In genomic region chrX:164280918-164281647, GRCm38 (mm10) we compare ENCODE assay signal across 29 mouse cellular contexts. TPM values are rescaled to one million over a fixed set of nuclear protein-coding genes. Genes with fewer than 3 reads are reported as not detected.
A peak's percentile ranks its signal among the peaks of the same experiment; 100 is the strongest.
DNase-seq lines count a peak whose midpoint lies in the region; ATAC-seq and TF ChIP-seq lines count a peak whose summit lies in the region.
"Had no signal": no experiment of that assay in that cellular context is flagged by ENCODE, and none has a peak within 500 bp of the region (broad histone marks: within the 10 kb centered on the region; RNA-seq: fewer than 3 reads in every experiment).

No protein-coding gene starts in this region.

- no peaks in the 10 kb centered on the region for H3K27me3 ChIP-seq in liver, adult 2 months (ENCODE audit: control insufficient read depth, insufficient read depth, low read length)
- no peaks in the 10 kb centered on the region for H3K27me3 ChIP-seq in intestine, postnatal 0 days (replicated peaks; ENCODE audit: control insufficient read depth, insufficient read depth, low read length)
- H3K27me3 ChIP-seq in liver, embryonic 15.5 days = no peaks in the 10 kb centered on the region
- H3K27me3 ChIP-seq in stomach, postnatal 0 days (ENCODE audit: control insufficient read depth, insufficient read depth, low read length) = no peaks in the 10 kb centered on the region
- no peaks in the 10 kb centered on the region for H3K27me3 ChIP-seq in heart, embryonic 10.5 days (ENCODE audit: insufficient read depth, poor library complexity, severe bottlenecking)
- H3K27me3 ChIP-seq: CH12.LX; stomach, embryonic 15.5 days had no signal

- TF ChIP-seq EP300 in stomach, postnatal 0 days (optimal IDR thresholded peaks at IDR 0.05) = no peak

- ATAC-seq in intestine, postnatal 0 days = 0 out of 2 replicates have a peak, but pooled peaks have one; percentile 13
- ATAC-seq in liver, embryonic 15.5 days (ENCODE audit: insufficient read depth) = peak; percentile 61
- ATAC-seq in stomach, postnatal 0 days (ENCODE audit: low FRiP score, low TSS enrichment) = 0 out of 2 replicates have a peak, but pooled peaks have one; percentile 47
- ATAC-seq: activated CD4-positive, CD25-positive, alpha-beta regulatory T cell, adult 4 months; forebrain, postnatal 0 days; hindbrain, embryonic 16.5 days; midbrain, embryonic 13.5 days had no signal

- peaks cover 11% of the 10 kb centered on the region for H3K4me1 ChIP-seq in liver, adult 2 months (ENCODE audit: control insufficient read depth, insufficient read depth, low read length)
- H3K4me1 ChIP-seq in intestine, postnatal 0 days (replicated peaks; ENCODE audit: control insufficient read depth, insufficient read depth, low read length) = no peaks in the 10 kb centered on the region
- H3K4me1 ChIP-seq in liver, embryonic 15.5 days (replicated peaks) = no peaks in the 10 kb centered on the region
- no peaks in the 10 kb centered on the region for H3K4me1 ChIP-seq in stomach, postnatal 0 days (replicated peaks; ENCODE audit: control insufficient read depth, insufficient read depth)
- H3K4me1 ChIP-seq in heart, embryonic 10.5 days = no peaks in the 10 kb centered on the region
- H3K4me1 ChIP-seq: embryonic facial prominence, embryonic 13.5 days; forebrain, embryonic 10.5 days; hindbrain, embryonic 10.5 days; midbrain, embryonic 13.5 days; stomach, embryonic 15.5 days had no signal

- no peaks in the 10 kb centered on the region for H3K36me3 ChIP-seq in liver, adult 2 months (ENCODE audit: control insufficient read depth, insufficient read depth, low read length)
- H3K36me3 ChIP-seq in intestine, postnatal 0 days (ENCODE audit: control insufficient read depth, insufficient read depth) = no peaks in the 10 kb centered on the region
- no peaks in the 10 kb centered on the region for H3K36me3 ChIP-seq in liver, embryonic 15.5 days (replicated peaks)
- H3K36me3 ChIP-seq in stomach, postnatal 0 days (ENCODE audit: control insufficient read depth, insufficient read depth, low read length) = no peaks in the 10 kb centered on the region
- no peaks in the 10 kb centered on the region for H3K36me3 ChIP-seq in heart, embryonic 10.5 days
- H3K36me3 ChIP-seq: embryonic facial prominence, embryonic 13.5 days; forebrain, embryonic 10.5 days; hindbrain, embryonic 10.5 days; midbrain, embryonic 13.5 days; stomach, embryonic 15.5 days had no signal

- no peak for TF ChIP-seq POLR2A in liver, adult 2 months (IDR thresholded peaks at IDR 0.05; ENCODE audit: extremely low read depth, insufficient read depth, low read length)

- H3K9me3 ChIP-seq in intestine, postnatal 0 days (ENCODE audit: control insufficient read depth) = no peaks in the 10 kb centered on the region
- H3K9me3 ChIP-seq in liver, embryonic 15.5 days (replicated peaks) = no peaks in the 10 kb centered on the region
- H3K9me3 ChIP-seq in stomach, postnatal 0 days (ENCODE audit: control insufficient read depth, low read length) = no peaks in the 10 kb centered on the region
- no peaks in the 10 kb centered on the region for H3K9me3 ChIP-seq in heart, embryonic 10.5 days
- H3K9me3 ChIP-seq: embryonic facial prominence, embryonic 13.5 days; forebrain, embryonic 10.5 days; hindbrain, embryonic 10.5 days; midbrain, embryonic 13.5 days; stomach, embryonic 15.5 days had no signal

- no peak overlapping the region for H3K4me3 ChIP-seq in liver, adult 2 months (ENCODE audit: insufficient read depth, low read depth, low read length)
- no peak overlapping the region for H3K4me3 ChIP-seq in intestine, postnatal 0 days (ENCODE audit: low read depth, low read length)
- no peak overlapping the region for H3K4me3 ChIP-seq in liver, embryonic 15.5 days (replicated peaks)
- H3K4me3 ChIP-seq in stomach, postnatal 0 days (ENCODE audit: low read depth, low read length) = no peak overlapping the region
- no peak overlapping the region for H3K4me3 ChIP-seq in heart, embryonic 10.5 days
- H3K4me3 ChIP-seq: embryonic facial prominence, embryonic 13.5 days; forebrain, embryonic 10.5 days; hindbrain, embryonic 10.5 days; midbrain, embryonic 13.5 days; stomach, embryonic 15.5 days had no signal

- DNase-seq in liver, adult 2 months (ENCODE audit: extremely low read depth, low read depth, low spot score) = peak; percentile 80
- no peak for DNase-seq in liver
- DNase-seq in stomach, postnatal 0 days (ENCODE audit: low spot score) = no peak
- no peak for DNase-seq in ovary, postnatal 14 days (ENCODE audit: low spot score)
- DNase-seq in embryo, embryonic 11 days = no peak
- no peak for DNase-seq in heart, embryonic 10.5 days (ENCODE audit: low spot score)
- DNase-seq: adrenal gland, adult 8-10 months; cerebellum, adult 2 months; cerebellum, postnatal 25 days; forebrain, postnatal 0 days; heart, postnatal 14 days; kidney, postnatal 25 days; lung, adult 18-20 months; right cerebral cortex, postnatal 25 days; thymus, postnatal 14 days had no signal

- H3K79me2 ChIP-seq in liver, adult 2 months (ENCODE audit: control insufficient read depth, insufficient read depth, low read length) = no peaks in the 10 kb centered on the region; the same call in 1 of the 2 replicates

- no peak overlapping the region for H3K9ac ChIP-seq in liver, adult 2 months (ENCODE audit: low read depth, low read length)
- no peak overlapping the region for H3K9ac ChIP-seq in intestine, postnatal 0 days (ENCODE audit: low read depth, low read length)
- H3K9ac ChIP-seq in liver, embryonic 15.5 days = no peak overlapping the region
- no peak overlapping the region for H3K9ac ChIP-seq in stomach, postnatal 0 days (ENCODE audit: low read length)
- H3K9ac ChIP-seq: embryonic facial prominence, embryonic 13.5 days; forebrain, postnatal 0 days; midbrain, embryonic 13.5 days; stomach, embryonic 15.5 days had no signal

- WGBS in liver, adult 2 months = 15% methylated on average over 7 of the region's 7 CpGs
- 38% methylated on average over 7 of the region's 7 CpGs for WGBS in intestine, postnatal 0 days
- WGBS in liver, embryonic 15.5 days (ENCODE audit: insufficient replicate concordance) = 36% methylated on average over 7 of the region's 7 CpGs
- 34% methylated on average over 7 of the region's 7 CpGs for WGBS in stomach, postnatal 0 days
- 53% methylated on average over 7 of the region's 7 CpGs for WGBS in heart, embryonic 10.5 days

- TF ChIP-seq CTCF in liver, adult 2 months (IDR thresholded peaks at IDR 0.05; ENCODE audit: low read depth, low read length) = no peak
- TF ChIP-seq CTCF in intestine, postnatal 0 days (IDR thresholded peaks at IDR 0.05; ENCODE audit: low read depth) = no peak
- TF ChIP-seq CTCF in stomach, postnatal 0 days (IDR thresholded peaks at IDR 0.05; ENCODE audit: low read depth) = no peak

- H3K27ac ChIP-seq in liver, adult 2 months (replicated peaks; ENCODE audit: insufficient read depth, low read depth, low read length) = peak overlapping the region; percentile 74
- H3K27ac ChIP-seq in intestine, postnatal 0 days (ENCODE audit: low read depth, low read length) = no peak overlapping the region
- H3K27ac ChIP-seq in liver, embryonic 15.5 days (replicated peaks) = peak overlapping the region; percentile 59; the same call in 1 of the 2 replicates
- H3K27ac ChIP-seq in stomach, postnatal 0 days (replicated peaks) = no peak overlapping the region
- H3K27ac ChIP-seq in heart, embryonic 10.5 days = no peak overlapping the region
- H3K27ac ChIP-seq: embryonic facial prominence, embryonic 13.5 days; forebrain, embryonic 10.5 days; hindbrain, embryonic 10.5 days; midbrain, embryonic 13.5 days; stomach, embryonic 15.5 days had no signal

- no peak overlapping the region; the same call in 1 of the 2 replicates for H3K4me2 ChIP-seq in intestine, postnatal 0 days (replicated peaks; ENCODE audit: low read depth)
- no peak overlapping the region for H3K4me2 ChIP-seq in liver, embryonic 15.5 days
- no peak overlapping the region for H3K4me2 ChIP-seq in stomach, postnatal 0 days (replicated peaks; ENCODE audit: low read depth)
- H3K4me2 ChIP-seq: embryonic facial prominence, embryonic 13.5 days; midbrain, embryonic 13.5 days; stomach, embryonic 15.5 days had no signal

RNA-seq across cellular contexts. Expression of gene Pir, which starts 11.9 kb away (rescaled TPM):
- 17.6 and 24.6 TPM in 2 replicates for total RNA-seq in liver, adult 2 months (2014; rRNA removed)
- 16.0 and 16.3 TPM in 2 replicates for polyA plus RNA-seq in liver, adult 2 months (2012; rRNA removed)
- polyA plus RNA-seq in intestine, postnatal 0 days (2015; fragmentation: Nextera tagmentation; extraction: Ambion mirVana) = 5.7 and 6.1 TPM in 2 replicates
- polyA plus RNA-seq in liver, embryonic 15.5 days (2015; fragmentation: Nextera tagmentation; extraction: Ambion mirVana) = 18.9 and 20.9 TPM in 2 replicates
- polyA plus RNA-seq in stomach, postnatal 0 days (2015; fragmentation: Nextera tagmentation; extraction: Ambion mirVana) = 19.6 and 19.8 TPM in 2 replicates
- polyA plus RNA-seq in heart, embryonic 10.5 days (2016; fragmentation: Nextera tagmentation; extraction: Ambion mirVana) = 6.8 and 7.3 TPM in 2 replicates
- total RNA-seq: CH12.LX; monocyte, adult 5-6 weeks had no signal
- polyA plus RNA-seq: activated CD4-positive, CD25-positive, alpha-beta regulatory T cell, adult 4 months had no signal

RNA-seq across cellular contexts. Expression of gene Bmx, which starts 23.1 kb away (rescaled TPM):
- 0.27 and 0.28 TPM in 2 replicates for total RNA-seq in liver, adult 2 months (2014; rRNA removed)
- polyA plus RNA-seq in liver, adult 2 months (2012; rRNA removed) = 0.09 TPM in 1 of 2 replicates, not detected in the other
- 0.67 and 0.76 TPM in 2 replicates for polyA plus RNA-seq in intestine, postnatal 0 days (2015; fragmentation: Nextera tagmentation; extraction: Ambion mirVana)
- 0.50 and 0.71 TPM in 2 replicates for polyA plus RNA-seq in liver, embryonic 15.5 days (2015; fragmentation: Nextera tagmentation; extraction: Ambion mirVana)
- 0.51 and 0.52 TPM in 2 replicates for polyA plus RNA-seq in stomach, postnatal 0 days (2015; fragmentation: Nextera tagmentation; extraction: Ambion mirVana)
- 3.6 and 5.8 TPM in 2 replicates for polyA plus RNA-seq in heart, embryonic 10.5 days (2016; fragmentation: Nextera tagmentation; extraction: Ambion mirVana)
- total RNA-seq: ES-E14 had no signal
- polyA plus RNA-seq: activated CD4-positive, CD25-positive, alpha-beta regulatory T cell, adult 4 months; C2C12; neural tube, embryonic 14.5 days had no signal

Comparison
In these comparisons a context has a peak if more than half of its experiments do, and no peak if none do; other contexts are left out.
1. H3K27ac ChIP-seq: peak in liver, adult 2 months (single experiment) and liver, embryonic 15.5 days (single experiment); none in intestine, postnatal 0 days (single experiment), stomach, postnatal 0 days (single experiment) and heart, embryonic 10.5 days (single experiment).
2. Peak in every context shown above with its lines, with median percentiles within 50 percentile points of each other: ATAC-seq.